Mouse (Mus musculus): Measurements from ENCODE around the gene Rgs16.

The Rgs16 gene

GRCm38 (mm10) chr1:153740145-153740544, at the start of gene Rgs16:
Gene Rgs16, plus strand, starts transcription at chr1:153740349.
- peak; percentile 80 to 81 for DNase-seq (ENCODE audit: low spot score in 2 of 2)

- DNase-seq (ENCODE audit: low spot score in 2 of 2): no peak
Measured at GRCm38 (mm10) chr1:153692526-153692925, 47.6 kb upstream of the Rgs16 start.

GRCm38 (mm10) chr1:153694372-153695120, 45.6 kb upstream of the Rgs16 start:
- no peak for DNase-seq (ENCODE audit: low spot score in 2 of 2)

GRCm38 (mm10) chr1:153695398-153695797, 44.8 kb upstream of the Rgs16 start:
- no peak for DNase-seq (ENCODE audit: low spot score in 2 of 2)

GRCm38 (mm10) chr1:153696093-153696492, 44.1 kb upstream of the Rgs16 start:
- DNase-seq (ENCODE audit: low spot score in 2 of 2): peak; percentile 53 to 54

- DNase-seq (ENCODE audit: low spot score in 2 of 2): no peak
Measured at GRCm38 (mm10) chr1:153696541-153696940, 43.6 kb upstream of the Rgs16 start.

GRCm38 (mm10) chr1:153697581-153698251, 42.4 kb upstream of the Rgs16 start:
- DNase-seq (ENCODE audit: low spot score in 2 of 2): no peak

- DNase-seq (ENCODE audit: low spot score in 2 of 2): no peak
Measured at GRCm38 (mm10) chr1:153698311-153699084, 41.7 kb upstream of the Rgs16 start.

GRCm38 (mm10) chr1:153700448-153701063, 39.6 kb upstream of the Rgs16 start:
- peak; percentile 70 to 72 for DNase-seq (ENCODE audit: low spot score in 2 of 2)

- DNase-seq (ENCODE audit: low spot score in 2 of 2): no peak
Measured at GRCm38 (mm10) chr1:153701461-153701860, 38.7 kb upstream of the Rgs16 start.

- no peak for DNase-seq (ENCODE audit: low spot score in 2 of 2)
Measured at GRCm38 (mm10) chr1:153702166-153702852, 37.8 kb upstream of the Rgs16 start.

GRCm38 (mm10) chr1:153702853-153703410, 37.2 kb upstream of the Rgs16 start:
- no peak for DNase-seq (ENCODE audit: low spot score in 2 of 2)

GRCm38 (mm10) chr1:153703445-153703991, 36.6 kb upstream of the Rgs16 start:
- DNase-seq (ENCODE audit: low spot score in 2 of 2): peak; percentile 22

GRCm38 (mm10) chr1:153704174-153704573, 36.0 kb upstream of the Rgs16 start:
- no peak for DNase-seq (ENCODE audit: low spot score in 2 of 2)

- DNase-seq (ENCODE audit: low spot score in 2 of 2): no peak
Measured at GRCm38 (mm10) chr1:153704996-153705395, 35.2 kb upstream of the Rgs16 start.

- no peak for DNase-seq (ENCODE audit: low spot score in 2 of 2)
Measured at GRCm38 (mm10) chr1:153708626-153709025, 31.5 kb upstream of the Rgs16 start.

GRCm38 (mm10) chr1:153709451-153709850, 30.7 kb upstream of the Rgs16 start:
- peak; percentile 36 to 39 for DNase-seq (ENCODE audit: low spot score in 2 of 2)

- DNase-seq (ENCODE audit: low spot score in 2 of 2): no peak
Measured at GRCm38 (mm10) chr1:153711544-153712262, 28.4 kb upstream of the Rgs16 start.

GRCm38 (mm10) chr1:153712633-153713032, 27.5 kb upstream of the Rgs16 start:
- DNase-seq (ENCODE audit: low spot score in 2 of 2): no peak

GRCm38 (mm10) chr1:153717990-153718389, 22.2 kb upstream of the Rgs16 start:
- DNase-seq (ENCODE audit: low spot score in 2 of 2): no peak

Measured in spleen, postnatal 36 days (tissue).